Mouse (Mus musculus) megakaryocyte, embryonic 14.5 days (primary cell): Measurements from ENCODE around the gene Gpr157.

ENCODE experiments used
- FLI1 ChIP-seq: IDR thresholded peaks from 2 replicates; pipeline ENCODE4 v1.6.1; 2012; ENCODE audit warnings: low read length, inconsistent platforms, mixed read lengths
- GATA1 ChIP-seq: IDR thresholded peaks from 3 replicates; pipeline ENCODE4 v1.6.1; 2012; ENCODE audit warnings: mixed read lengths, low read length, inconsistent platforms, borderline replicate concordance

GRCm38 (mm10) chr4:150051514-150051913 is 35.7 kb upstream of the Gpr157 start:
- no peak for TF ChIP-seq GATA1
- no peak for TF ChIP-seq FLI1
